Mouse (Mus musculus): Measurements from ENCODE around the gene Sertad2.

The Sertad2 gene

GRCm38 (mm10) chr11:20542739-20543452 is at the start of gene Sertad2:
TSS of gene Sertad2 (plus strand) at chr11:20543253.
- peak; percentile 98 for DNase-seq

- no peak for DNase-seq
These were observed 49.0 kb upstream of the Sertad2 start for GRCm38 (mm10) chr11:20493922-20494626.

- DNase-seq, result peak; percentile 20
These were observed 42.5 kb upstream of the Sertad2 start for GRCm38 (mm10) chr11:20500516-20500915.

- DNase-seq, result no peak
These were observed 41.7 kb upstream of the Sertad2 start for GRCm38 (mm10) chr11:20501160-20501955.

- DNase-seq, result no peak
These were observed 29.5 kb upstream of the Sertad2 start for GRCm38 (mm10) chr11:20513574-20513973.

GRCm38 (mm10) chr11:20514757-20515156 is 28.3 kb upstream of the Sertad2 start:
- no peak for DNase-seq

- no peak for DNase-seq
These were observed 21.7 kb upstream of the Sertad2 start for GRCm38 (mm10) chr11:20521321-20521720.

- DNase-seq, result no peak
These were observed 20.3 kb upstream of the Sertad2 start for GRCm38 (mm10) chr11:20522750-20523149.

- no peak for DNase-seq
These were observed 18.6 kb upstream of the Sertad2 start for GRCm38 (mm10) chr11:20524435-20524834.

GRCm38 (mm10) chr11:20525909-20526308 is 17.1 kb upstream of the Sertad2 start:
- DNase-seq, result no peak

- no peak for DNase-seq
These were observed 15.2 kb upstream of the Sertad2 start for GRCm38 (mm10) chr11:20527901-20528300.

- DNase-seq, result no peak
These were observed 11.4 kb upstream of the Sertad2 start for GRCm38 (mm10) chr11:20531682-20531991.

- DNase-seq, result peak; percentile 84
These were observed 10.8 kb upstream of the Sertad2 start for GRCm38 (mm10) chr11:20531992-20532881.

GRCm38 (mm10) chr11:20533231-20533630 is 9.8 kb upstream of the Sertad2 start:
- DNase-seq, result no peak

GRCm38 (mm10) chr11:20537221-20537620 is 5.8 kb upstream of the Sertad2 start:
- no peak for DNase-seq

GRCm38 (mm10) chr11:20538496-20538895 is 4.6 kb upstream of the Sertad2 start:
- DNase-seq, result no peak

- no peak for DNase-seq
These were observed 1.8 kb upstream of the Sertad2 start for GRCm38 (mm10) chr11:20541280-20541679.

GRCm38 (mm10) chr11:20541995-20542637 is 937 bp upstream of the Sertad2 start:
- DNase-seq, result no peak

- DNase-seq, result peak; percentile 64
These were observed 534 bp downstream of the Sertad2 start for GRCm38 (mm10) chr11:20543453-20544120.

GRCm38 (mm10) chr11:20544376-20544775 is 1.3 kb downstream of the Sertad2 start:
- DNase-seq, result no peak

- no peak for DNase-seq
These were observed 1.9 kb downstream of the Sertad2 start for GRCm38 (mm10) chr11:20544801-20545515.
